Mouse (Mus musculus) limb, embryonic 14.5 days (tissue): ENCODE measurements around the gene Psme3. TPM values are rescaled to one million over a fixed set of nuclear protein-coding genes. Genes with fewer than 3 reads are reported as not detected.
"Not testable (repeated sequence)": the region's sequence is repeated elsewhere in the genome, so short reads cannot be mapped to it uniquely, and the experiment has no call there.

Experiments used
- ATAC-seq: fragments of 200-750 bp; cut with Nextera tagmentation; 2 replicates; pipeline ENCODE4 v1.8.0; 2017; ENCODE audit warnings: low read depth, moderate number of reproducible peaks, moderate TSS enrichment; ENCODE audit not compliant: low FRiP score
- DNase-seq: peaks from one replicate; pipeline ENCODE4 v3.0.0-alpha.2; 2015; ENCODE audit warnings: low spot score
- H3K27ac ChIP-seq: fragments of 300-500 bp; sonication (generic); replicated peaks from 2 replicates; pipeline ENCODE4 v1.5.1; 2014; ENCODE audit warnings: low read depth, mild to moderate bottlenecking, low read length, moderate library complexity, mixed read lengths
- H3K27me3 ChIP-seq: fragments of 300-500 bp; sonication (generic); 2 replicates; pipeline ENCODE4 v1.6.1; 2014; ENCODE audit warnings: low read length, mixed read lengths; ENCODE audit not compliant: control insufficient read depth, insufficient read depth
- H3K36me3 ChIP-seq: fragments of 300-500 bp; sonication (generic); 2 replicates; pipeline ENCODE4 v1.6.1; 2014; ENCODE audit warnings: mild to moderate bottlenecking, low read length, moderate library complexity, mixed read lengths; ENCODE audit not compliant: control insufficient read depth, insufficient read depth
- H3K4me1 ChIP-seq: fragments of 300-500 bp; sonication (generic); 2 replicates; pipeline ENCODE4 v1.6.1; 2014; ENCODE audit warnings: antibody characterized with exemption, low read length, mixed read lengths; ENCODE audit not compliant: control insufficient read depth, insufficient read depth
- H3K4me2 ChIP-seq: fragments of 300-500 bp; sonication (generic); replicated peaks from 2 replicates; pipeline ENCODE4 v1.6.1; 2014; ENCODE audit warnings: low read depth, mild to moderate bottlenecking, low read length, moderate library complexity; ENCODE audit not compliant: severe bottlenecking
- H3K4me3 ChIP-seq: fragments of 300-500 bp; sonication (generic); replicated peaks from 2 replicates; pipeline ENCODE4 v1.5.1; 2014; ENCODE audit warnings: low read length
- H3K9ac ChIP-seq: fragments of 300-500 bp; sonication (generic); 2 replicates; pipeline ENCODE4 v1.6.1; 2014; ENCODE audit warnings: mild to moderate bottlenecking, low read depth, low read length, moderate library complexity; ENCODE audit not compliant: severe bottlenecking
- H3K9me3 ChIP-seq: fragments of 300-500 bp; sonication (generic); 2 replicates; pipeline ENCODE4 v1.6.1; 2016; ENCODE audit warnings: low read length; ENCODE audit not compliant: control insufficient read depth
- POLR2A ChIP-seq: fragments of 200-500 bp; IDR thresholded peaks from 2 replicates; pipeline ENCODE4 v1.8.0; 2012; ENCODE audit warnings: inconsistent platforms, mild to moderate bottlenecking, moderate library complexity, borderline replicate concordance; ENCODE audit not compliant: insufficient read depth, insufficient read length; ENCODE audit errors: extremely low read depth
- WGBS: fragments of 180-500 bp; shearing (Covaris S2); extraction: QIAGEN DNeasy Blood & Tissue Kit; methylation state at CpG from one replicate; pipeline ENCODE4 v1.1.7; 2014; 5-methylcytosine and 5-hydroxymethylcytosine counted together
- polyA plus RNA-seq, 2 experiments: library from polyadenylated mRNA; depleted of rRNA in 1 of 2; stranded (reverse) in 1 of 2; unstranded in 1 of 2; fragments of >200 nt; fragmentation: Nextera tagmentation in 1 of 2; extraction: Ambion mirVana in 1 of 2; gene quantifications; 2 replicates each; pipeline versions ENCODE4 v1.2.1 to v1.2.3; 2012 to 2014

Gene Psme3
- polyA plus RNA-seq, 2 experiments, result 105 to 128 TPM

GRCm38 (mm10) chr11:101314567-101314966, 1.4 kb upstream of the Psme3 start:
- H3K36me3 ChIP-seq, result peaks cover 18% of the 10 kb centered on the region
- H3K27me3 ChIP-seq, result no peaks in the 10 kb centered on the region
- no peak for ATAC-seq
- H3K4me1 ChIP-seq, result peaks cover 7% of the 10 kb centered on the region
- H3K4me2 ChIP-seq, result no peak overlapping the region
- H3K9me3 ChIP-seq, result no peaks in the 10 kb centered on the region
- DNase-seq, result no peak
- H3K4me3 ChIP-seq, result no peak overlapping the region
- H3K27ac ChIP-seq, result no peak overlapping the region
- no peak for TF ChIP-seq POLR2A
- WGBS, result 84% methylated on average over 1 of the region's 1 CpGs
- H3K9ac ChIP-seq, result no peak overlapping the region

GRCm38 (mm10) chr11:101315082-101315650, 847 bp upstream of the Psme3 start:
- peak overlapping the region; percentile 21 for H3K27ac ChIP-seq
- 85% methylated on average over 8 of the region's 8 CpGs for WGBS

GRCm38 (mm10) chr11:101316501-101316917, 496 bp downstream of the Psme3 start:
- peak overlapping the region; percentile 70 for H3K27ac ChIP-seq
- H3K27me3 ChIP-seq, result no peaks in the 10 kb centered on the region
- WGBS, result 0% methylated on average over 17 of the region's 17 CpGs
- H3K9me3 ChIP-seq, result no peaks in the 10 kb centered on the region
- peak overlapping the region; percentile 94 for H3K4me2 ChIP-seq
- peak; percentile 21 for DNase-seq
- peaks cover 7% of the 10 kb centered on the region for H3K4me1 ChIP-seq
- H3K4me3 ChIP-seq, result peak overlapping the region; percentile 97
- ATAC-seq, result peak; percentile 39; the same call in 1 of the 2 replicates
- no peak for TF ChIP-seq POLR2A
- H3K9ac ChIP-seq, result peak overlapping the region; percentile 88
- H3K36me3 ChIP-seq, result peaks cover 37% of the 10 kb centered on the region

More at GRCm38 (mm10) chr11:101315082-101315650, 847 bp upstream of the Psme3 start:
- peaks cover 7% of the 10 kb centered on the region for H3K4me1 ChIP-seq
- peak overlapping the region; percentile 88 for H3K9ac ChIP-seq
- peak overlapping the region; percentile 94 for H3K4me2 ChIP-seq
- H3K4me3 ChIP-seq, result peak overlapping the region; percentile 97
- no peak for DNase-seq
- H3K27me3 ChIP-seq, result no peaks in the 10 kb centered on the region
- no peak for TF ChIP-seq POLR2A
- no peak for ATAC-seq
- H3K36me3 ChIP-seq, result peaks cover 24% of the 10 kb centered on the region
- H3K9me3 ChIP-seq, result no peaks in the 10 kb centered on the region

- Histone ChIP-seq H3K9ac (no peak overlapping the region), H3K4me3 (no peak overlapping the region), H3K9me3 (no peaks in the 10 kb centered on the region), H3K4me1 (no peaks in the 10 kb centered on the region), H3K27ac (no peak overlapping the region), H3K27me3 (no peaks in the 10 kb centered on the region), H3K36me3 (peaks cover 71% of the 10 kb centered on the region), H3K4me2 (no peak overlapping the region)
- DNase-seq (peak; percentile 75), ATAC-seq (no peak)
- TF ChIP-seq POLR2A, result no peak
- 21% methylated on average over 4 of the region's 4 CpGs for WGBS
Measured at GRCm38 (mm10) chr11:101323609-101324008, 7.6 kb downstream of the Psme3 start.

- no peaks in the 10 kb centered on the region for H3K9me3 ChIP-seq
- no peak for ATAC-seq
- no peak for DNase-seq
- H3K4me3 ChIP-seq, result no peak within 1 kb of the TSS
- TF ChIP-seq POLR2A, result no peak
- peaks cover 59% of the 10 kb centered on the region for H3K36me3 ChIP-seq
- H3K9ac ChIP-seq, result no peak within 1 kb of the TSS
- 97% methylated on average over 5 of the region's 5 CpGs for WGBS
- H3K4me1 ChIP-seq, result no peaks in the 10 kb centered on the region
- no peak within 1 kb of the TSS for H3K4me2 ChIP-seq
- no peak within 1 kb of the TSS for H3K27ac ChIP-seq
- H3K27me3 ChIP-seq, result no peaks in the 10 kb centered on the region
Measured at GRCm38 (mm10) chr11:101324763-101325162, 8.8 kb downstream of the Psme3 start, which contains the start of gene Aoc2. Gene Aoc2 (plus strand): TSS chr11:101325063.

GRCm38 (mm10) chr11:101325201-101325600, 9.2 kb downstream of the Psme3 start:
- not testable (repeated sequence) for H3K4me3 ChIP-seq, H3K9me3 ChIP-seq, ATAC-seq, DNase-seq, H3K27ac ChIP-seq, H3K27me3 ChIP-seq, H3K9ac ChIP-seq, H3K4me2 ChIP-seq, H3K4me1 ChIP-seq
- 90% methylated on average over 8 of the region's 11 CpGs for WGBS
- peaks cover 55% of the 10 kb centered on the region for H3K36me3 ChIP-seq
